Mouse (Mus musculus) hindbrain, embryonic 11.5 days (tissue): ENCODE results near the gene Hist1h1d. TPM values are rescaled to one million over a fixed set of nuclear protein-coding genes. Genes with fewer than 3 reads are reported as not detected.
"Not testable (repeated sequence)": the region's sequence is repeated elsewhere in the genome, so short reads cannot be mapped to it uniquely, and the experiment has no call there.

Experiments
- ATAC-seq: fragments of 200-750 bp; cut with Nextera tagmentation; 2 replicates; pipeline ENCODE4 v1.8.0; 2017; ENCODE audit warnings: mild to moderate bottlenecking, moderate TSS enrichment, moderate library complexity; ENCODE audit not compliant: low FRiP score
- DNase-seq: peaks from one replicate; pipeline ENCODE4 v3.0.0-alpha.2; 2015; ENCODE audit warnings: low spot score
- H3K27ac ChIP-seq: fragments of 300-500 bp; sonication (generic); 2 replicates; pipeline ENCODE4 v1.5.1; 2014; ENCODE audit warnings: mild to moderate bottlenecking, low read depth, low read length
- H3K27me3 ChIP-seq: fragments of 300-500 bp; sonication (generic); 2 replicates; pipeline ENCODE4 v1.6.1; 2014; ENCODE audit warnings: mild to moderate bottlenecking, low read length, moderate library complexity, mixed read lengths; ENCODE audit not compliant: control insufficient read depth, insufficient read depth
- H3K36me3 ChIP-seq: fragments of 300-500 bp; sonication (generic); 2 replicates; pipeline ENCODE4 v1.6.1; 2014; ENCODE audit warnings: mild to moderate bottlenecking, low read length, moderate library complexity, mixed read lengths; ENCODE audit not compliant: control insufficient read depth, insufficient read depth
- H3K4me1 ChIP-seq: fragments of 300-500 bp; sonication (generic); replicated peaks from 2 replicates; pipeline ENCODE4 v1.6.1; 2014; ENCODE audit warnings: low read length, mixed read lengths; ENCODE audit not compliant: control insufficient read depth, insufficient read depth
- H3K4me2 ChIP-seq: fragments of 300-500 bp; sonication (generic); replicated peaks from 2 replicates; pipeline ENCODE4 v1.6.1; 2014; ENCODE audit warnings: mild to moderate bottlenecking, low read depth, low read length
- H3K4me3 ChIP-seq: fragments of 300-500 bp; sonication (generic); 2 replicates; pipeline ENCODE4 v1.5.1; 2014; ENCODE audit warnings: low read depth, low read length
- H3K9ac ChIP-seq: fragments of 300-500 bp; sonication (generic); 2 replicates; pipeline ENCODE4 v1.6.1; 2014; ENCODE audit warnings: low read depth, low read length
- H3K9me3 ChIP-seq: fragments of 300-500 bp; sonication (generic); 2 replicates; pipeline ENCODE4 v1.6.1; 2016; ENCODE audit warnings: low read length; ENCODE audit not compliant: control insufficient read depth
- WGBS: fragments of 180-500 bp; shearing (Covaris S2); extraction: QIAGEN DNeasy Blood & Tissue Kit; methylation state at CpG from one replicate; pipeline ENCODE4 v1.1.7; 2014; 5-methylcytosine and 5-hydroxymethylcytosine counted together
- polyA plus RNA-seq: library from polyadenylated mRNA; unstranded; fragments of >200 nt; fragmentation: Nextera tagmentation; extraction: Ambion mirVana; gene quantifications from 2 replicates; pipeline ENCODE4 v1.2.1, GENCODE M21; 2014

The Hist1h1d gene
- polyA plus RNA-seq, 1 experiment from 2014 or later: 0.56 TPM

DNA sequence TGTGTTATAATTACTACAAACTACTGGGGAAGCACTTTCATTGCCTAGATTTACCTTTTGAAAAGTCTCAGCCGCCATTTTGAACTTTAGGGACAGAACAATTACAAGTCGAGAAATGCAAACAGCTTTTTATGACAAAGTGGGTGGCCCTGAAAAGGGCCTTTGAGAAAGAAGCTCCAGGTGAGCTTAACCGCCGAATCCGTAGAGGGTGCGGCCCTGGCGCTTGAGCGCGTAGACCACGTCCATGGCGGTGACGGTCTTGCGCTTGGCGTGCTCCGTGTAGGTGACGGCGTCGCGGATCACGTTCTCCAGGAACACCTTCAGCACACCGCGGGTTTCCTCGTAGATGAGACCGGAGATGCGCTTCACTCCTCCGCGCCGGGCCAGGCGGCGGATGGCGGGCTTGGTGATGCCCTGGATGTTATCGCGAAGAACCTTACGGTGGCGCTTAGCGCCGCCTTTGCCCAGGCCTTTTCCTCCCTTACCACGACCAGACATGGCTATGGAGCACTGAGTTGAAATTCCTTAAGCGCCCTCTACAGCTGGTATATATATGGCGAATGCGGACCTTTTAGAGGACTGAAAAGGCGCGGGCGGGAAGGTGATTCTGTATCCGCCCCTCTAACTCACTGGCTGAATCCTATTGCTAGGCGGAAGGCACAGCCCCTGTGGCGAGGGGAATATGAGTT, 1.8 kb upstream of the Hist1h1d start, which contains the start of gene Hist1h4f:
TSS of gene Hist1h4f (minus strand) at position 503 of the 689 bp plus-strand sequence.
- not testable (repeated sequence) for H3K36me3 ChIP-seq, H3K9me3 ChIP-seq, H3K4me1 ChIP-seq, H3K27me3 ChIP-seq
- Histone ChIP-seq H3K4me2 (peak within 1 kb of the TSS; percentile 43), H3K27ac (peak within 1 kb of the TSS; percentile 84), H3K4me3 (peak within 1 kb of the TSS; percentile 34), H3K9ac (peak within 1 kb of the TSS; percentile 58)
- WGBS: under 1% methylated on average over 46 of the region's 47 CpGs
- ATAC-seq: peak; percentile 86
- DNase-seq: peak; percentile 94

DNA sequence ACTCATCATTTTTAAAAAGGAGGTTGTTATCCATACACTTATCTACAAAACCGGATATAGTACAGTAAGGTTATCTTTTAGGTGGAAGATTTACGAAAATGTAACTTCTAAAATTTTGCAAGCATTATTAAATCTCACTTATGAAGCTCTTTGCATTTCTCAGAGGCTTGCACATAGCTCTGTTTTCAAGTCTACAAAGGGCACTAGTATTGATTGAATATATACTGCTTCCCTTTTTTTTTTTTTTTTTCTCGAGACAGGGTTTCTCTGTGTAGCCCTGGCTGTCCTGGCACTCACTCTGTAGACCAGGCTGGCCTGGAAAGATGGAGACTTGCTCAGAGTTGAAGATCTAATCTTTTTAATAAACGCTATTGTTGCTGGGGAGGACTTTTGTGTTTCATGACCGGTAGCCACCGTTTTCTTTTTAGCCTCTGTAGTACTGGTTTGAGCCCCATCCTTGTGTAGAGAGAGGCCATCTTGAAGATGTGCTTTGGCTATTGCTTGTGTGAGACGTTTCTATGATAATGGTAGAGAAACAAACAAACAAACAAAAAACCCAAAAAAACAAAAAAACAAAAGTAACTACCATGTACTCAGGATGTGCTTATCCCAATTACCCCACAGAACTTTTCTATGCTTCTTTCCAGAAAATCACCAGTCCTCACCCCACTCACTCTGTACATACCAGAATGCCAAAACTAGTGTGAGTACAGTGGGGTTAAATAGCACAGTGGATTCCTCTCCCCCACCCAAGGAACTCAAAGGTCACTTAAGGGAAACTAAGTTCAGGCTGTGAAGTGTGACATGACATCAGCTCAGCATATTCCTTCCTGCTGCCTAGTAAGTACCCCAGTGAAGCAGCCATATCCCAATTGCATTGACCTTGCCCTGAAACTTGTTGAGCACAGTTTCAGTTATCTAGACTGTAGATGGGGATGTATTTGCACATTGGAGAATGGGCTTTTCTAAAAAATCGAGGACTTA, 839 bp upstream of the Hist1h1d start:
- no peak for DNase-seq

DNA sequence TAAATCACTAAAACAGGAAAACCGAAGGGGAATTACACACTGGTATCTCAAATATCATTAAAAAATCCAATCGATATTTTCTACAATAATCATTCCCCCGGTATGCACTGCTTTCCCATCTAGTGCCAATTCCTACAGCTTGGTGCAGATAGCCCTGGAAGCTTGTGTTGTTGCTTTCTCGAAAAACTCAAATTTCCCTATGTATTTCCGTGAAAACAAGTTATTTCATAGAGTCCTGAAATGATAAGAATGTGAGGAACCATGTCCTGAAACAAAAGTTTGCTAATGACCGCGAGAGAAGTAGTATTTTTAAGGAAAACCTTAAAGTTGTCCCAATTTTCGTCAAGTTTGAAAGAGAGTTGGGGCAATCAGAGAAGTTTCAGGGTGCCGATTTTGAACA, 1.3 kb downstream of the Hist1h1d start:
- ATAC-seq (no peak), DNase-seq (no peak)
- H3K9ac ChIP-seq: peak overlapping the region; percentile 90
- WGBS: 26% methylated on average over 9 of the region's 9 CpGs
- no peaks in the 10 kb centered on the region for H3K4me1 ChIP-seq
- peak overlapping the region; percentile 57 for H3K4me3 ChIP-seq
- H3K27me3 ChIP-seq: no peaks in the 10 kb centered on the region
- H3K4me2 ChIP-seq: peak overlapping the region; percentile 98
- peak overlapping the region; percentile 97 for H3K27ac ChIP-seq
- no peaks in the 10 kb centered on the region for H3K9me3 ChIP-seq
- no peaks in the 10 kb centered on the region for H3K36me3 ChIP-seq

More for the DNA sequence above, 839 bp upstream of the Hist1h1d start:
- Histone ChIP-seq H3K9ac (no peak overlapping the region), H3K4me2 (peak overlapping the region; percentile 43), H3K27me3 (no peaks in the 10 kb centered on the region), H3K4me1 (no peaks in the 10 kb centered on the region), H3K4me3 (peak overlapping the region; percentile 34; the same call in 1 of the 2 replicates), H3K36me3 (no peaks in the 10 kb centered on the region), H3K27ac (peak overlapping the region; percentile 84), H3K9me3 (no peaks in the 10 kb centered on the region)
- ATAC-seq: no peak
- 55% methylated on average over 8 of the region's 8 CpGs for WGBS

DNA sequence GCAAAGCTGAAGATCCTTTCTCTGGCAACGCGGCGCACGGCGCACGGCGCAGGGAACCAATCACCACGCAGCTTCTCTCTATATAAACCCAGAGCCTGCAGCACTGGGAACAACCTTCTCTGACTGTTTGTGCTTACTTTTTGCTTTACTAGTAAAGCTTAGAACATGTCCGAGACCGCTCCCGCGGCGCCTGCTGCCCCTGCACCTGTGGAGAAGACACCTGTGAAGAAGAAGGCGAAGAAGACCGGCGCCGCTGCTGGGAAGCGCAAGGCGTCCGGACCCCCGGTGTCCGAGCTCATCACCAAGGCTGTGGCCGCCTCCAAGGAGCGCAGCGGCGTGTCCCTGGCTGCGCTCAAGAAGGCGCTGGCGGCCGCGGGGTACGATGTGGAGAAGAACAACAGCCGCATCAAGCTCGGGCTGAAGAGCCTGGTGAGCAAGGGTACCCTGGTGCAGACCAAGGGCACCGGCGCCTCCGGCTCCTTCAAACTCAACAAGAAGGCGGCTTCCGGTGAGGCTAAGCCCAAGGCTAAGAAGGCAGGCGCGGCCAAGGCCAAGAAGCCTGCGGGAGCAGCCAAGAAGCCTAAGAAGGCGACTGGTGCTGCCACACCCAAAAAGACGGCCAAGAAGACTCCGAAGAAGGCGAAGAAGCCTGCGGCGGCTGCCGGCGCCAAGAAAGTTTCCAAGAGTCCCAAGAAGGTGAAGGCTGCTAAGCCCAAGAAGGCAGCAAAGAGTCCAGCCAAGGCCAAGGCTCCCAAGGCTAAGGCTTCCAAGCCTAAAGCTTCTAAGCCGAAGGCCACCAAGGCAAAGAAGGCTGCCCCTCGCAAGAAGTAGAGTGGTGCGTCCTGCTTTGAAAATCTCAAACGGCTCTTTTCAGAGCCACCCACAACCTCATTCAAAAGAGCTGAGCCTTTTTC, 2.1 kb downstream of the Hist1h1d start:
- no peaks in the 10 kb centered on the region for H3K27me3 ChIP-seq
- H3K27ac ChIP-seq: peak overlapping the region; percentile 97
- H3K4me1 ChIP-seq: no peaks in the 10 kb centered on the region
- peak overlapping the region; percentile 98 for H3K4me2 ChIP-seq
- peak overlapping the region; percentile 57 for H3K4me3 ChIP-seq
- peak; percentile 84 for DNase-seq
- H3K9ac ChIP-seq: peak overlapping the region; percentile 90
- under 1% methylated on average over 52 of the region's 54 CpGs for WGBS
- no peaks in the 10 kb centered on the region for H3K9me3 ChIP-seq
- no peaks in the 10 kb centered on the region for H3K36me3 ChIP-seq
- ATAC-seq: peak; percentile 86

DNA sequence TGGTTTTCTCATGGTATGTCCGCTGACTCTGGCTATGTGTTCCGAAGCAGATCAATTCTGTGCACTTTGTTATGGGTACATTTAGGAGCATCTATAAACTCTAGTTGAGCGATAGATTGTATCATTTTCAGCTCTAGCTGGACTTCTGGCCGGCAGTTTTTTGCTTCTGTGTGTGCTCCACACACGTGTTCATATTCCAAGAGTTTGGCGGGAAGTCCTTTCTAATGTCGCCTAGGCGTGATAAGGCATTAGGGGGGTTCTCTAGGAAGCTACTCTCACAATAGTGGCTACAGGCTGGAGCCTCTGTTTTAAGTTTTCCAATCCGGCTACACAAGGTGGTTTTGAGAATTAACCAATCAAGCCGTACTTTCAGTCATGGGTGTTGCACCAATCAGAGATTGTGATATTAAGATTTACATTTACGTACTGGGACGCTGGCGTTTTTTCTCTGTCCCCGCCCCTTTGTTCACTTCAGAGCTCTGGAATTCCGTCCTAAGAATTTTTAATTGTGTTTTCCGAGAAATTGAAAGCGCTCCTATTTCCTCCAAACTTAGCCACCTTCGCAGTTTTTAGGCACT, 2.9 kb downstream of the Hist1h1d start:
- Histone ChIP-seq H3K4me1 (no peaks in the 10 kb centered on the region), H3K4me3 (peak overlapping the region; percentile 57), H3K36me3 (no peaks in the 10 kb centered on the region), H3K27me3 (no peaks in the 10 kb centered on the region), H3K9ac (peak overlapping the region; percentile 90), H3K9me3 (no peaks in the 10 kb centered on the region), H3K4me2 (peak overlapping the region; percentile 98), H3K27ac (peak overlapping the region; percentile 97)
- under 1% methylated on average over 18 of the region's 18 CpGs for WGBS
- DNase-seq: peak; percentile 85
- peak; percentile 82 for ATAC-seq

DNA sequence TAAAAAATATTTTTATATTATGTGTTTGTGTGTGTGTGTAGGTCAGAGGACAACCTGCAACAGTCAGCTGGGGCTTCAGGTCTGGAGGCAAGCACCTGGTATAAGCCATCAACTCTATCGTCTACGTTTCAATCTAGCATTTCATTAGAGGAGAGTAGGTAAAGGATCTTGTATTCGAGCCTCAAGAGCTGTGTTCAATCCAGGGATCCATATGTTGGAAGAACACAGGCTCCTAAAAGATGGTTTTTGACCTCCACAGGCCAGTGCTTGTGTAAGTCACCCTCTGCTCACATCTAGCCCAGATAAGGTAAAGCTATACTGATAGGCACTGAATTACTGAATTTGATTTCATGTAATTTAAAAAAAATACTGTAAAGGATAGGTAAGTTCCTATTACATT, 3.8 kb downstream of the Hist1h1d start:
- no peaks in the 10 kb centered on the region for H3K27me3 ChIP-seq
- H3K9ac ChIP-seq: no peak overlapping the region
- no peaks in the 10 kb centered on the region for H3K9me3 ChIP-seq
- H3K4me2 ChIP-seq: no peak overlapping the region; the same call in 1 of the 2 replicates
- no peak overlapping the region for H3K4me3 ChIP-seq
- ATAC-seq: no peak
- 73% methylated on average over 3 of the region's 3 CpGs for WGBS
- no peaks in the 10 kb centered on the region for H3K4me1 ChIP-seq
- no peaks in the 10 kb centered on the region for H3K36me3 ChIP-seq
- no peak for DNase-seq
- H3K27ac ChIP-seq: 0 out of 2 replicates have a peak overlapping the region, but pooled peaks have one; percentile 36

DNA sequence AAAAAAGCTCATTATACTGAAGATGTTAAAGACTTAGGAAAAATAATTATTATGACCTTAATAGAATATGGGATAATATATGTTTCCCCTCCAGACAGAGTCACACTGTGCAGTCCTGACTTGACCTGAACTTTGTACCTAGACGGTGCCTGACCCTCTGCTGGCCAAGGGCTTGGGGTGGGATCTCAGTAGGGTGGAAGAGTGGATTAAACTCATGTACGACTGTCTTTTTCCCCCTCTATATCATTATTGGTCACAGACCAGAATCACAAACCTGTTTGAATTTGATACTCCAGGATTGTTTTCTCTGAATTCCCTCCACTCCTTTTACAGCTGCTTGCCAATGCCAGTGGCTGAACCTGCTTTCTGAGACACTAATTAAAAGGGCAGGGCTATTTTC, 7.6 kb downstream of the Hist1h1d start:
- 29% methylated on average over 2 of the region's 2 CpGs for WGBS

DNA sequence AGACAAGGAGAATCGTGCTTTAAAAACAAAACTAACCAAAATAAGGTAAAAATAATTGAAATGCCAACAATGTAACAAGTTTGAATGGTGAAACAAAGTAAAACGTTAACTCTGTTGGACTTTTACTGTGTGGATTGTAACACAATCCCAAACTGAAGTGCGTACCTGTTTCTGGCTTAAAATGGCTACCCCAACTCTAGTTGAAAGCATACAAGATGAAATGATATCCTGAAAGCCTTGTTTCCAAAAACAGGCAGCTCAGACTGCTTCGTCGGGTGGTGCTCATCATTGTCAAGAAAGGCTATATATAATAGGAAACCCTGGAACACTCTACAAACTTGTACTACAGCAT, 8.4 kb downstream of the Hist1h1d start:
- H3K4me1 ChIP-seq, ATAC-seq, H3K9ac ChIP-seq, H3K27me3 ChIP-seq, H3K9me3 ChIP-seq, DNase-seq, H3K36me3 ChIP-seq, H3K4me2 ChIP-seq: not testable (repeated sequence)
- Histone ChIP-seq H3K27ac (peak overlapping the region; percentile 95), H3K4me3 (peak overlapping the region; percentile 31)
- 0% methylated on average over 2 of the region's 5 CpGs for WGBS

More for the DNA sequence above, 7.6 kb downstream of the Hist1h1d start:
- H3K27me3 ChIP-seq, DNase-seq, H3K4me1 ChIP-seq, H3K36me3 ChIP-seq, H3K9ac ChIP-seq, H3K4me2 ChIP-seq, ATAC-seq, H3K9me3 ChIP-seq, H3K4me3 ChIP-seq, H3K27ac ChIP-seq: not testable (repeated sequence)
